Mouse (Mus musculus) CH12F3 (cell line): Measurements from ENCODE around the gene Fxyd1.

ENCODE experiments used
- in situ Hi-C: fragments of 300-500 bp; cut with MboI; formaldehyde crosslinking; loops from 2 replicates; pipeline ENCODE4 v1.14.3; 2020; ENCODE audit warnings: low sequenced_read_pairs

Fxyd1 gene

DNA sequence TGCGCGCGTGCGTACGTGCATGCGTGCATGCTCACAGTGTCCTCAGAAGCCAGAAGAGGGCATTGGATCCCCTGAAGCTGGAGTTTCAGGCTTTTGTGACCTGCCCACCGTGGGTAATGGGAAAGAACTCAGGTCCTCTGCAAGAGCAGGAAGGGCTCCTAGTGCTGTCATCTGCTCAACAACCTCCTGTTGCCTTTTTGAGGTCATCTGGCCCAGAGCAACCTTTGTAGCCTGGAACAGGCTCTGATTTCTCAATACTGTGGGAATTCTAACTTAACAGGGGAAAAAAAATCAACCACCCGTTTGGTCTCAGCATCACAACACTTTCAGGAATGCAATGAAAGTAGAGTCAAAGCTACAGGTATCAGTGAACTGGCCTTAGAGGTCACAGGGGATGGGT, 22.7 kb upstream of the Fxyd1 start:
- in situ Hi-C loops, result no loop called here

DNA sequence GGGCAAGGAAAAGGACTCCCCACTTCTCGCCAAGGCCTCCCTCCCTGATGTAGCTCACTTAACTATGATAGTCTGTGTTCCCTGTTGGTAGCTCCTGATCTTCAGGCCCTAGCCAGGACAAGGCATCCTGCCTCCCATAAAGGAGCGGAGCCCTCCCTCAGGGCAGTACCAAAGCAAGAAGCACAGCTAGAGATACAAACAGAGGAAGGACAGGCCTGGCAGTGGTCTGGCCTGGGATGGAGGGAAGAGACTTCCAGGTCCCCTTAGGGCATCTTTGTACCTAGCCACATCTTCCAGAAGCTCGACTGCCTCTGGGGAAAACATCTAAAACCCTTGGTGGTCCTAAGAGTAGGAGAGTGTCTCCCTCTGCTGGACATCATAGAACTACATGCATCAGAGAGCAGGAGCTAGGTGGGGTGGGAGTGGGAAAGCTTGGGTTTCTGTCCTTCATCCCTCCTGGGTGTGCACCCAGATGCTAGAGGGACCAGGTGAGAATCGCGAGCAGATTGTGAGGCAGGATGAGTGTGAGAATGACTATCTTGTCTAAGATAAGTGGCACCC, 21.0 kb upstream of the Fxyd1 start:
- in situ Hi-C loops, result no loop called here

DNA sequence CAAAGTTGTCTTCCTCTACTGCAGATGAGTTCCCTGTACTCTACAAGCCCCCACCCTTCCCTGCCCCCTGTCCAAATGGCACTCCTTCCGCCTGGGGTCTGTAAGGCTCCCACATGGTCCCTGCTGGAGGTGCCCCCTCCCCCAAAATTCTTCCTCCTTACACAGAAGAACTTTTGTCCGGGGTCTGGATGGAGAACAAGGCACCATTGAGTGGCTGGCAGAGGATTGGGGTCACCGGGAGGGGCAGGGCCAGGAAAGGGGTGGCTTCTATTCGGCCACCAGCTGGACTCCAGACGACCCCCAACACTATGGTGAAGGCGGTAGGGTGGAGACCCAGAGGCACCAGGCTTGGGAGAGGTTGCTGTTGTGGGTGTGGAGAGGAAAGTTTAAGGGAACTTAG, 20.5 kb upstream of the Fxyd1 start:
- in situ Hi-C loops, result no loop called here

DNA sequence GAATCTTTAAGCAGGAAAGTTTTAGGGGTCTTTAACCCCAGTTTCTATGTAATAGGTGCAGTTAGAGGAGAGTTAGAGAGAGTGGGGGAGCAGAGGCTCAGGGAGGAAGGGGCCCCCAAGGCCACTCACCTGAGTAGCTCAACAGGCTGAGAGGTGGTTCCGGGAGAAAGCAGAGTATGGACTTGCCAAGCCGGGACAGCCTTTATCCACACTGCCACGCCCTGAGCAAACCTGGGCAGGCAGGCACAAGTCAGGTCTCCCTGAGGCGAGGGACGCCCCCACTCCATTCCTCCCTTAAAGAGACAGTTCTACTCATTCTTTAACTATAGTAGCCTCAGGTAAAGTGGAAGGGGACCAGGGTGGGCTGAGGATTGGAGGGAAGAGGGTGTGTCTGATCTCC, 19.5 kb upstream of the Fxyd1 start, which contains the start of gene Fxyd3:
Gene Fxyd3 (minus strand): TSS at position 213 of the 400 bp plus-strand sequence.
- in situ Hi-C loops, result no loop called here

DNA sequence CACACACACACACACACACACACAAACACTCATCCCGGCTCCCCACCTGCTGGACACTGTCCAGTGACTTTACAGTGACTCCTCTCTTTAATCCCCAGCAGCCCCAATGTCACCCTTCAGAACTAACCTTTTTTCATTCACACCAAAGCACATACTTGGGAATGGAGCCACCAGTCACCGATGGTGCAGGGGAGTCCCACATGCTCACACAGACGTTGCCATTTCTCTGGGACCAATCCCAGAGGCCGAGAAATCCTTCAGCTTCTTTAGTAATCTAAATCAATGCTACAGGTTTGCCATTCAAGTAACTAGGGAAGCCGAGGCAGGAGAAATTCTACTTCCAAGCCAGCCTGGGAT, 17.7 kb upstream of the Fxyd1 start:
- in situ Hi-C loops, result no loop called here

DNA sequence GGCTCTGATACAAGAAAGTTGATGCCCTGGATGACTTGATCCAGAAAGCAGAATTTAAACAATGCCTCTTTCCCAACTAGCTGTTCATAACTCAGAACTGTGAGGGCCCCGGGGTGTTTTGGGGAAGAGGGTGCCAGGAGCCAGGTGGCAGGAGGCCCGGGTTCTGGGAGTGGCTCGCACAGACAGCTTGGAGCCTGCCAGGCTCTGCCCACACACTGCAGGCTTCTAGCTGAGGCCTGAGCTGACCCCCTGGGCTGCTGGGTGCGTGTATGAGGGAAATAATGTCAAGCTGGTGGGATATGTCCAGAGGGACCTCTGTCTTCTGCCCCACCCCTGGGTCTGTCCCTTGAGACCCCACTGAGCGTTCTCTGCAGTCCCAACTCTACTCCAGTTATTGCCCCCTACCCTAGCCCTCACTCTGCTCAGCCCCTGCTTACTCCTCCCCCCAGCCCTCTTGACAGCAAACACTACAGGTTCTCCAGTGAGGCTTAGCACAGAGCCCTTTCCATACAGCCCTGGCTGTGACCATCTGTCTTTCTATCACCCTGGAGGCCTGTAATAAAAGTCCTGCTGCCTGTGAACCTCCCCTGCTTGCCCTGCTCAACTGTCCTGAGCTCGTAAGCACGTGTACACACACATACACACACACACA, 17.2 kb upstream of the Fxyd1 start:
- in situ Hi-C loops, result no loop called here

DNA sequence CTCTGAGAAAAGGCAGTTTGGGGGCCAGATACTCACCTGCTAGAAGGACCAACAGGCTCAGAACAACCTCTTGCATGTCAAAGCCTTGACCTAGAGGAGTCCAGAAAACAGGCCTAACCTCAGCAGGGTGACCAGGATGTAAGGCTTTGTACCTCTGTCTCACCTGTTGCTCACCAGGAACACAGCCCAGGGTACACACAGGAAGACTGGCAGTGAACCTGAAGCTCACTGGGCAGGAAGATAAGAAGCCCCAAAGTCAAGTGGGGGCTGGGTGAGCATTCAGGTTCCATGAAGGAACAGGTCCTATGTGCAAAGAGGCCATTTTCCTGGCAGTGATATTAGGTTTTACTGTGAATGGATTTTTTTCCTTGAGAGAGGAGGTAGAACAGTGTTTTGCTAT, 16.5 kb upstream of the Fxyd1 start:
- in situ Hi-C loops, result no loop called here

DNA sequence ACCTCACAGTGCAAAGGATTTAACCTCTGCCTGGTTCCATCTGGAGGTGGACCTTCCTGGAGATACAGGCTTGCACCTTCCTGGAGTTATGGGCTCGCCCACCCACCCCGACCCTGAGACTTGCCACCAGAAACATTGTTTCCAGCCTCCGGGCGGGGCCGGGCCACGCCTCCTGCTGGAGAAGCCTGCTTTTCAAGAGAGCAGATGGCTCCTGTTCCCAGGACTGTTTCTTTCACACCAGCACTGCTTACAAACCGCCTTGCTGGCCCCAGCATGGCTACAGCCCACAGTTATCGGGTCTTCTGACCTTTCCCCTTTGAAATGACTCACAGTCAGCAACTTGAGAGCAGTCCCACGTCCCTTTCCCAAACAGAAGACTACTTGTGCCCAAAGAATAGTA, 15.3 kb upstream of the Fxyd1 start:
- in situ Hi-C loops, result no loop called here

DNA sequence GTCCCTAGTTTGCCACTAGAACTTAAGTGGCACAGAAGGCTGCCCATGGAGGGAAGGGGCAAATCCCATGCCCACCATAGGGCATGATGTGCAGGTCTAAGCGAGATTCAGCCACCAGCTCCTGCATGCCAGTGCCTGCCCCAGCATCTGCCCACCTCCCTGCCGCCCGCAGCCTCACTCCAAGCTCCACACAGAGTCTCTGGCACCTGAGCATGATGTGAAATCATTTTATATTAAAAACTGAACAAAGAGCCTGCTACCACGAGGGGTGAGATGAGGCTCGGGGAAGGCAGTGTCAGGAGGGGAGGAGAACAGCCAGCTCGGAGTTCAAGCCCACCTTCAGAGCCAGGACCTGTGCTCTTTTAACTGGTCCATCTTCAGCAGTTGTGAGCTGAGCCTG, 13.3 kb upstream of the Fxyd1 start:
- in situ Hi-C loops, result no loop called here

DNA sequence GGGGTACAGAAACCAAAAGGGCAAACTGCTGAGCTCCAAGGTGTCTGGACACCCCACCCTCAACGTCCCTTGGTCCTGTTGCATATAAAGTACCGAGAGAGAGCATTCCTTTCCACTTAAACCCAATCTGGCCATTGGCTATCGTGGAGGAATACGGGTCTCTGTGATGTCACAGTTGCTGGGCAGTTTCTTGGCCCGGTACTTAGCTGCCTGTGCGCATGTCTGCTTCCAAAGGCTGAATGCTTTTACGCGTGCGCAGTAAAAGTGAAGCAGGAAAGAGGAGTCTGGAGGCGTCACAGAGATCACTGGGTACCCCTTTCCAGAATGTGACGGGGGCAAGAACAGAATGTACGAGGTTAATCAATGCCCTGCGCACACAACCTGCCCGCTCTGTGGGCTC, 12.5 kb upstream of the Fxyd1 start:
- in situ Hi-C loops, result no loop called here

DNA sequence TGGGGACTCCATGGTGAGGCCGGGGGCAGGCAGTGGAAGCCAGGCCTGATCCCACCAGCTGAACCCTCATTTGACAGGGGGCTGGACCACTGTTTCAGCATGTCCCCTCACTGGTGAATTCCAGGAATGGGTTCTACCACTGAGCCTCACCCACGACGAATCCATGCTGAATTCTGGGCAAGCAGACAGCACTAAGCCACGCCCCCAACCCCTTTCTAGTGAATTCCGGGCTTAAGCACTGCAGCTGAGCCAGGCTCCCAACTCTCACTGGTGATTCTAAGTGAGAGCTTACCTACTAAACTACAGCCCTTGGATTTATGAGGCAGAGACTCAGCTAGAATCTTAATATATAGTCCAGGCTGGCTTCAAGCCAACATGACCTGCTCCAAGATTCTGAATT, 10.8 kb upstream of the Fxyd1 start:
- in situ Hi-C loops, result no loop called here

DNA sequence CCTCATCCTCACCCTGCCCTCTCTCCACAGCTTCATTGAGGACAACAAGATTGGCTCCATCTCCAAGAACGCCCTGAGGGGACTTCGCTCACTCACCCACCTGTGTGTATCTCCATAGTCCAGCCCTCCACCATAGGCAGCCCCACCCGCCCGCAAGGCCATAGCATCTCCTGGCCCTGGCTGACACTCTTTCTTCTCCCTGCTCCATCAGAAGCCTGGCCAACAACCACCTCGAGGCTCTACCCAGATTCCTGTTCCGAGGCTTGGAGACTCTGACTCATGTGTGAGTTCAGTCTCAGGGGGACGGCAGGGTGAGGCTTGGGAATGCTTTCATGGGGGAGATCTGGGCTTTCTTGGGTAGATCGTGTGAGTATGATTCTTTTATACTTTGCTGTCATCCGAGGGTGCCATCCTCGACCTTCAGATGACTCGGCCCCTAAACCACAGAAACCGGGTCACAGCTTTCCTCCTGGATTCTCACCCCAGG, 6.1 kb upstream of the Fxyd1 start:
- in situ Hi-C loops, result loop anchor here (5.0 kb wide), 1 partner anchor 34 kb away; no protein-coding TSS in a partner anchor

DNA sequence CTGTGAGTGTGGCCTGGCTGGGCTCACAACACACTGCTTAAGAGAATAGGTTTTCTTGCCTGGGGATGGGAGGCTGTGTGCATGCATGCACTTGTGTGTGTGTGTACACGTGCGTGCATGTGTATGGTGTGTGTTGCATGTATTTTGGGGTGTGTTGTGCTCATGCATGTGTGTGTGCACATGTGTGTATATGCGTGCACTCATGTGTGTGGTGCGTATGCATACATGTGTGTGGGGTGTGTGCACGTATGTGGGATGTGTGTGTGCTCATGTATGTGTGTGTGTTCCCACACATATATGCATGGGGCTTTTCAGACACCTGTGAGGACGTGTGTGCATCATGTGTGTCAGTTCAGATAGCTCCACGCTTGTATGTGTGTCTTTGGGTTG, 3.6 kb upstream of the Fxyd1 start:
- in situ Hi-C loops, result loop anchor here (5.0 kb wide), 1 partner anchor 37 kb away; no protein-coding TSS in a partner anchor

DNA sequence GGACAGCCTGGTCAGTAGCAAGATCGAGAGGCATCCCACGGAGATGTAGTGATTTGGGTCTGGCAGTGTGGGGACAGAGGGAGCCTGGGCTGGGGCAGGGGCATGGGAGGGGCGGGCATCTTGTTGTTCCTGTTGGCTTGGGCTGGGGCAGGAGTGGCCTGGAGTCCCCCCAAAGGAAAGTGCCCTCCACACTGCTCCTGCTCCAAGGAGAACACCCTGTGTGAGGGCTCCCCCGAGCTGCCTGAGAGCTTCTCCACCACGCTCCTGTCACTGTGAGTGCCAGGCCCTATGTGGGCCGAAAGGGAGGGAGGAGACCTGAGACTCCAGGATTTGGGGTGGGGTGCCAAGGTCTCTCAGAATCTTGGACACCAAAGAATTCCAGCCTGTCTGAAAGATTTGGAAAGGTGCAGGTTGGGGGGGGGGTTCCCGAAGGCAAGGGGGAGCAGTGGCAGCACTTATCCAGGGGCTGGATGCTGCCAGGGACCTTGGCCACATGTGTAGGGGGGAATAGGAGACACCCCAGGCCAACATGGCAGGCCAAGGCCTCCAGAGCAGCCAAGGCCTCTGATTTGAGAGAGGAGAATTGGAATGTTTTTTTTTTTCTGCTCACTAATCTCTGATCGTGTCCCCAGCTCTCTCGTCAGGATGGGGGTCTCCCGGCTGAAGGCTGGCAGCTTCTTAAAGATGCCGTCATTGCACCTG, 3.1 kb upstream of the Fxyd1 start:
- in situ Hi-C loops, result loop anchor here (5.0 kb wide), 1 partner anchor 37 kb away; no protein-coding TSS in a partner anchor

DNA sequence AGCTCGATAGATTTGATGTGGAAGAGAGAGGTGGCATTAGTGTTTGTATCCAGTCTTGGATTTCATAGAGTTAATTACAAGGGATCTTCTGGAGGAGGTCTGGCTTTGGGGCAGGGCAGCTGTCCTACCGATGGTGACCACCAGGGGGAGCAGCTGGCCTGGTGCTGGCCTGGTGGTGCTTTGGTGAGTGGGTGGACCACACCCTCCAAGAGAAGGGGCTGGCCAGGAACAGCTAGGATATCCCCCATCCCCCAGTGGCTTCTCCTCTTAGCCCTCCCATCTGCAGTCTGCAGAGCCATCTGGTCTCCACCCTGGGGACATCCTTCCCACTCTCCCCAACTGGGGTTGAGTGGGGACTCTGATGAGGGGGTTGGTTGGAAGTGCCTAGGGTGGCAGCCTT, 2.1 kb upstream of the Fxyd1 start, which contains the start of gene Lgi4:
Gene Lgi4 (plus strand): TSS at position 235 of the 400 bp plus-strand sequence.
- in situ Hi-C loops, result no loop called here

DNA sequence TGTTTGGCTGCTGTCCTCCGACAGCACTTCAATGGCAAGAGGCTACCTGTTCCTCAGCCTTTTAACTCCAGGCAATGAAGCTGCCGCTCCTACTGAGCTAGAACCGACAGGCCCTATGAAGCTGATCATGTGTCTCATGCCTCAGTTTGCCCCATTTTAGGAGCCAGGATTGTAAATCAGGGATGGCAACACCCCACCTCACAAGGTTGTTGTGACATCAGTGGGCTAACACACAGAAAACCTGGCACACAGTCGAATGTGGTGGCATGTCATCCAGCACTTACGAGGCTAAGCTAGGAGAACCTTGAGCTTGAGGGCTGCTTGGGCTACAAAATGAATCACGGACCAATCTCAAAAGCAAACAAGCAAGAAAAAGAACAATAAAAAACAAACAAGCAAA, 1.2 kb upstream of the Fxyd1 start:
- in situ Hi-C loops, result no loop called here

DNA sequence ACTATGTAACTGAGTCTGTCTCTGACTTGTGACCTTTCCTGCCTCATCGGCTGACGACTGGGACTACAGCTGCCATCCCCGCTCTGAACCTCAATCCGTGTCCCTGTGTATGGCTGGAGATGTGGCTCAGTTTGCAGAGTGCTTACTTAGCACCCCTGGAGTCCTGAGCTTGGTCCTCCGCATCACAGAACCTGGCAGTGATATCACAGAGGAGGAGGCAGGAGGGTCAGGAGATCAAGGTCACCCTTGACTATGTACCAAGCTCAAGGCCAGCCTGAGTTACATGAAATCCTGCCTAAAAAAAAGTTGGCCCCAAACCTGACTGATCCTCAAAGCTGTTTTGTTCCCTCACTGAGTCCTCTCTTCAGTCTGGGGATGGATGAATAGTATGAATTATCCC, 731 bp upstream of the Fxyd1 start:
- in situ Hi-C loops, result no loop called here

DNA sequence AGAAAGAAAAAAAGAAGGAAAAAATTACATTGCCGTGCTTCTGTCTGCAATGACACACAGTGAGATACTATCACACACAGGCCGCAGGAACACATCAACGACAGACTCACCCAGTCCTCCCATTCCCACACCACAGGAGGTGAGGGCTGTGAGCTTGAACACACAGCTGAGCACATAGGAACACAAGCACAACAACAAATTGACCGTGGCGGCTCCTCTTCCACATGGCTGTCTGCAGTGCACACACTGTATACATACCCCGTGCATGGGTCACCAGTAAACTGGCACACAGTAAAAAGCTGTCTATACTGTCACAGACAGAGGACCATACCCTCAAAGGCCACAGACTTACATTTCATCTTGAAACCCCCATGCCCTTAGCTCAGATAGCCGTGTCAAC, 551 bp downstream of the Fxyd1 start:
- in situ Hi-C loops, result no loop called here

DNA sequence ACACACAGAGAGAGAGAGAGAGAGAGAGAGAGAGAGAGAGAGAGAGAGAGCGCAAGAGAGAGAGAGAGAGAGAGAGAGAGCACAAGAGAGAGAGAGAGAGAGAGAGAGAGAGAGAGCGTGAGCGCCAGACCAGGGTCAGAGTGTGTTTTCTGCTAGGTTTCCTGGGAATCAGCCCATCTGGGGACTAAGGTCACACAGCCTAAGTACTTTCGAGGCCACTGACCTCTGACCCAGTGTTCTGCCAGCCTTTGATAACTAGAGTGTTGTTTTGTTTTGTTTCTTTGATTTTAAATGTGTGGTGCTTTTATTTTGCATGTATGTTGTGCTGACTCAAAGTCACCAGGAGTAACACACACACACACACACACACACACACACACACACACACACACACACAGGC, 1.1 kb downstream of the Fxyd1 start:
- in situ Hi-C loops, result no loop called here

DNA sequence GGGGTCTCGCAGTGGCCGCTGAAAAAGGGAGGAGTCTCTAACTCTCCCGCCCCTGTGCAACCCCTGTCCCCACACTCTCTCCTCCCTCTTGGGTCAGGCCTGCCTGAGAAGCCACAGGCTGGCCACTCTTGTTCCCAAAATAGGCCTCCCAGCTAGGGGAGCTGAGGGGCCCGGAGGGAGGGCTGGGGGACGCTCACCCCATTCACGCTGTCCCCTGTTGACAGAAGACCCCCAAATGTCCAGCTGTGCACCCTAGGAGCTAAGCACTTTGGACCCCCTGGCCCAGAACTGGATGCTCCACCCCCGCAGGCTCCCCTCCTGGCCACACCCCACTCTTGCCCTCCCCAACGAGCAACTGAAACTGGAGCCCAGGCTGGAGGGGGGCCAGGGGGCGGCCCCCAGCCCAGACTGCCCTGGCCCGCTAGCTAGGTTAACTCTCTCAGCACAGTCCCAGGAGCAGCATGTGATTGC, 1.6 kb downstream of the Fxyd1 start:
- in situ Hi-C loops, result no loop called here

DNA sequence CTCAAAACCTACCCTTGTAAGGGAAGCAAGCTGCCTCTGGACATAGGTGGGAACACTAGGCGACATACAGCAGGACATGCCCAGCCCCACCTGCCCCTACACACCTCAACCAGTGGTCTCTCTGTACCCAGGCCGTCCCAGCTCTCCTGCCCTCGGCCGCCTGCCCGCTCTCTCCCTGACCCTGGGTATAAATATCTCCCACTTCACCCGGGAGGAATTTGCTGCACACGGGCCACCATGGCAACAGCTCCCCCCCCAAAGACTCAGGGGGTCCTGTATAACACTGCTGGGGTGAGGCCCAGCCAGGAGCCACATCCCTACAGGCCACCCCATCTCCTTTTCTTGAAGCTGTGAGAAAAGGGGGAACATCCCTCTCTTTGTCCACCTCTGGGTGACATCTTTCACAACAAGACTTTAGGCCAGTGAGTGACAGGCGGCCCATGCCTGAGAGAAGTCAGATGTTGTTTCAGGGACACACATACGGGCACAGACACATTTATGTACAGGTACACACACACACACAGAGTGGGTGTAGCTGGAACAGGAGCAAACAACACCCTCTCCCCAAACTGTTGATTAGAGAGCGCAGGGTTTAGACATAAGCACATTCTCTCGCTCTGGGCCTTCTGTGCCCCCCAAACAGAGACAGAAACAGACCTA, 2.2 kb downstream of the Fxyd1 start:
- in situ Hi-C loops, result no loop called here
